Mouse (Mus musculus): Measurements from ENCODE around the gene Unc93b1. TPM values are rescaled to one million over a fixed set of nuclear protein-coding genes. Genes with fewer than 3 reads are reported as not detected.

Gene Unc93b1
- total and polyA plus RNA-seq, 2 experiments from 2014 or later, result 10.8 to 13.2 TPM

DNA sequence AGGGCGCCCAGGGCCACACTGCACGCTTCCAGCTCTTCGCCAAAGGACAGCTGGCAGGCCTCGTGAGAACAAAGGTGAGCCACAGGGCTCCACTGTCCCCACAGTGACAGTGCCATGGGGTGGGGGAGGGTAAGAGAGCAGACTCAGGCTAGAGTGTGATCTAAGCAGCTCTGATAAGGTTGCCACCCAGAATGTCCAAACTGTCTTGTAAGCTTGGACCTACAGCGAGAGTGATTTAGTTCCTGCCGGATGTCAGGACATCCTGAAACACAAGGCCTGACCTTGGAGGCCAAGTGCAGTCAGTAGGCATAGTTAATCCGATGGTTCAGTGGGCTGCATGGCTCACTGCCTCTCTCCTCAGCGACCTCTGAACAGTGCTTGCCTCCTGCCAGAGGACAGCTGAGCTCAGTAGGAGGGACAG is 50.3 kb downstream of the Unc93b1 start:
- TF ChIP-seq CTCF (IDR thresholded peaks at IDR 0.05; ENCODE audit: low read depth), result no peak
- DNase-seq (no peak), ATAC-seq (no peak)
- Histone ChIP-seq H3K4me2 (ENCODE audit: low read depth) (no peak overlapping the region), H3K4me3 (ENCODE audit: low read depth, low read length) (no peak overlapping the region), H3K36me3 (ENCODE audit: insufficient read depth) (no peaks in the 10 kb centered on the region), H3K27me3 (ENCODE audit: insufficient read depth, low read length) (no peaks in the 10 kb centered on the region), H3K27ac (ENCODE audit: low read depth, low read length) (no peak overlapping the region), H3K9ac (no peak overlapping the region), H3K9me3 (ENCODE audit: low read length) (no peaks in the 10 kb centered on the region), H3K4me1 (ENCODE audit: insufficient read depth) (no peaks in the 10 kb centered on the region)
- WGBS, result 33% methylated on average over 8 of the region's 8 CpGs

DNA sequence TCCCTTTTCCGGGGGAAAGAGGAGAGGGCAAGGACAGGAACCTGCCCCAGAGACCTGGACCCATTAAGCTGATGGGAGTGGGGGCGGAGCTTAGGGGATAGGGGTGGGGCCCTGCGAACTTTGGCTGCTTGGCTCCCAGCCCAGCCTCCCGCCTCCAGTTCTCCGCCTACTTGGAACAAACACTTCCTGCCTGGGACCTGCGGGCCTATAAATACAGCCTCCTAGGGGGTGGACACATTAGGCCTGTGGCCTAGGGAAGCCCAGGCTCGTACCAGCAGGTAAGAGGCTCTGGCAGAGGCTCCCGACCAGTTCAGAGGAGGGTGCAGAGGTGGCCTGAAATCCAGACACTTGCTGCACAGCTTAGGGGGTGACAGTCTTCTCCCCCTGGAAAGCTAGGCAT is 51.3 kb downstream of the Unc93b1 start, which contains the start of gene Acy3:
Acy3 (plus strand) TSS at position 237 of the 400 bp plus-strand sequence.
- no peak for ATAC-seq
- Histone ChIP-seq H3K4me2 (ENCODE audit: low read depth) (no peak within 1 kb of the TSS), H3K9ac (no peak within 1 kb of the TSS), H3K4me1 (ENCODE audit: insufficient read depth) (no peaks in the 10 kb centered on the region), H3K9me3 (ENCODE audit: low read length) (no peaks in the 10 kb centered on the region), H3K27me3 (ENCODE audit: insufficient read depth, low read length) (no peaks in the 10 kb centered on the region; the same call in 1 of the 2 replicates), H3K36me3 (ENCODE audit: insufficient read depth) (no peaks in the 10 kb centered on the region), H3K27ac (ENCODE audit: low read depth, low read length) (no peak within 1 kb of the TSS), H3K4me3 (ENCODE audit: low read depth, low read length) (no peak within 1 kb of the TSS)
- no peak for DNase-seq
- no peak for TF ChIP-seq CTCF (IDR thresholded peaks at IDR 0.05; ENCODE audit: low read depth)
- 6% methylated on average over 8 of the region's 8 CpGs for WGBS

GRCm38 (mm10) chr19:3988066-3988465 is 53.1 kb downstream of the Unc93b1 start:
- DNase-seq, result no peak
- no peak for TF ChIP-seq CTCF (IDR thresholded peaks at IDR 0.05; ENCODE audit: low read depth)

DNA sequence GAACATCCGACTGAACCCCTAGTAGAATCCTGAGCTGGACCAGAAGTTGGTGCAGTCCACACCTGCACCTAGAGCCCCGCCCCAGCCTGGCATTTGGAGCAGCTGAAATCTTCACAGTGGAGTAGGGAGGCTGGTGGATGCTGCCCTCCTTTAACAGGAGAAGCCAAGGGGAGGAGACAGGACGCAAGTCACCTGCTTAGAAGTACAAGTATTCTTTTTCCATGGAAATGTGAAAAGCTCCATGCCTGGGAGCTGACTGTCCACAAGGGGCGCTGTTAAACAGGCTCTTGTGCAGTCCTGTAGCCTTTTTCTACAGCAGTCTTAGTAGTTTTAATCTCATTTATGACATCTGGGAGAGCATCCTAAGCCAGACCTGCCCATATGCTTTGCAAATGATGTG is 53.8 kb downstream of the Unc93b1 start:
- H3K9ac ChIP-seq, result no peak overlapping the region
- peak; percentile 34; the same call in 1 of the 2 replicates for TF ChIP-seq CTCF (IDR thresholded peaks at IDR 0.05; ENCODE audit: low read depth)
- no peaks in the 10 kb centered on the region; the same call in 1 of the 2 replicates for H3K27me3 ChIP-seq (ENCODE audit: insufficient read depth, low read length)
- ATAC-seq, result no peak
- no peak overlapping the region for H3K4me3 ChIP-seq (ENCODE audit: low read depth, low read length)
- no peak for DNase-seq
- H3K4me2 ChIP-seq (ENCODE audit: low read depth), result no peak overlapping the region
- H3K27ac ChIP-seq (ENCODE audit: low read depth, low read length), result no peak overlapping the region
- WGBS, result 90% methylated on average over 4 of the region's 4 CpGs
- H3K4me1 ChIP-seq (ENCODE audit: insufficient read depth), result no peaks in the 10 kb centered on the region
- H3K9me3 ChIP-seq (ENCODE audit: low read length), result no peaks in the 10 kb centered on the region
- H3K36me3 ChIP-seq (ENCODE audit: insufficient read depth), result no peaks in the 10 kb centered on the region

More at GRCm38 (mm10) chr19:3988066-3988465, 53.1 kb downstream of the Unc93b1 start:
- H3K4me2 ChIP-seq (ENCODE audit: low read depth), result no peak overlapping the region
- H3K9me3 ChIP-seq (ENCODE audit: low read length), result no peaks in the 10 kb centered on the region
- H3K4me3 ChIP-seq (ENCODE audit: low read depth, low read length), result no peak overlapping the region
- no peak overlapping the region for H3K27ac ChIP-seq (ENCODE audit: low read depth, low read length)
- no peaks in the 10 kb centered on the region; the same call in 1 of the 2 replicates for H3K27me3 ChIP-seq (ENCODE audit: insufficient read depth, low read length)
- H3K9ac ChIP-seq, result no peak overlapping the region
- 91% methylated on average over 14 of the region's 14 CpGs for WGBS
- no peak for ATAC-seq
- H3K4me1 ChIP-seq (ENCODE audit: insufficient read depth), result no peaks in the 10 kb centered on the region
- no peaks in the 10 kb centered on the region for H3K36me3 ChIP-seq (ENCODE audit: insufficient read depth)

DNA sequence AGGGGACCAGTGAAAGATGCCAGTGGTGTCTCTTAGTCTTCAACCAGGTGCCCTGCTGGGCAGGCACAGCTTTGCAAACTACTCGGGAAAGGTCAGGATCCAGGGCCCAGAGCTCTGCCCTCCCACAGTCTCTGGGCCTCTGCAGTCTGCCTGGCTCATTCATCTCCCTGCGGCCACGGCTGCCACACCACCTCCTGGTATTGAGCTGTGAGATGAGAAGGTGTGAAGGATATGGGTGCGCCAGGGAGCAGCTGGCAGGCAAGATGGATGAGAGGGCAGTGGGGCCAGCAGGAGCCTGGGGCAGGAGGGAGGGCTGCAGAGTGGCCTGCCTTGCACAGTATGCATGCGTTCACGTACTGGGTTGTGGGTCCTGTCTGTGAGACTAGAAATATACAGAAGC is 55.8 kb downstream of the Unc93b1 start:
- Histone ChIP-seq H3K4me3 (ENCODE audit: low read depth, low read length) (no peak overlapping the region), H3K9me3 (ENCODE audit: low read length) (no peaks in the 10 kb centered on the region), H3K36me3 (ENCODE audit: insufficient read depth) (no peaks in the 10 kb centered on the region), H3K4me2 (ENCODE audit: low read depth) (no peak overlapping the region), H3K4me1 (ENCODE audit: insufficient read depth) (no peaks in the 10 kb centered on the region), H3K27ac (ENCODE audit: low read depth, low read length) (no peak overlapping the region), H3K9ac (no peak overlapping the region), H3K27me3 (ENCODE audit: insufficient read depth, low read length) (no peaks in the 10 kb centered on the region; the same call in 1 of the 2 replicates)
- DNase-seq (no peak), ATAC-seq (no peak)
- WGBS, result 72% methylated on average over 6 of the region's 6 CpGs
- TF ChIP-seq CTCF (IDR thresholded peaks at IDR 0.05; ENCODE audit: low read depth), result no peak

DNA sequence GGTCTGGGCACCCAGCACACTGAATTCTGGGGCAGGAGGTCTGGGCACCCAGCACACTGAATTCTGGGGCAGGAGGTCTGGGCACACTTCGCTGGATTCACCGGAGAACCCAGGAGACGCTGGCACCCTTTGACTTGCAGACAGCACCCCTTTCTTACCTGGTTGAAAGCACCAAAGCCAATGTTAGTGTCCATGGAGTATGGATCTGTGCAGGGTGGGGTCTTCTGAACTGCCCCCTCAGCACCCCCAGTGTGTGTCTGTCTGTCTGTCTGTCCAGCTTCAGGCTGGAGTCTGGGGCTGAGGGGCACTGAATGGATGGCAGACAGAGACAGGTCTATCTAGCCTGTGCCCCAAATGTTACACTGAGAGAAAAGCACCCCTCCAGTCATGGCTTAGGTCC is 56.6 kb downstream of the Unc93b1 start:
- Histone ChIP-seq H3K4me2 (ENCODE audit: low read depth) (no peak overlapping the region), H3K36me3 (ENCODE audit: insufficient read depth) (no peaks in the 10 kb centered on the region), H3K4me3 (ENCODE audit: low read depth, low read length) (no peak overlapping the region), H3K4me1 (ENCODE audit: insufficient read depth) (no peaks in the 10 kb centered on the region), H3K27ac (ENCODE audit: low read depth, low read length) (no peak overlapping the region), H3K9me3 (ENCODE audit: low read length) (no peaks in the 10 kb centered on the region), H3K27me3 (ENCODE audit: insufficient read depth, low read length) (no peaks in the 10 kb centered on the region; the same call in 1 of the 2 replicates), H3K9ac (no peak overlapping the region)
- no peak for TF ChIP-seq CTCF (IDR thresholded peaks at IDR 0.05; ENCODE audit: low read depth)
- no peak for DNase-seq
- WGBS, result 94% methylated on average over 3 of the region's 3 CpGs
- ATAC-seq, result no peak

DNA sequence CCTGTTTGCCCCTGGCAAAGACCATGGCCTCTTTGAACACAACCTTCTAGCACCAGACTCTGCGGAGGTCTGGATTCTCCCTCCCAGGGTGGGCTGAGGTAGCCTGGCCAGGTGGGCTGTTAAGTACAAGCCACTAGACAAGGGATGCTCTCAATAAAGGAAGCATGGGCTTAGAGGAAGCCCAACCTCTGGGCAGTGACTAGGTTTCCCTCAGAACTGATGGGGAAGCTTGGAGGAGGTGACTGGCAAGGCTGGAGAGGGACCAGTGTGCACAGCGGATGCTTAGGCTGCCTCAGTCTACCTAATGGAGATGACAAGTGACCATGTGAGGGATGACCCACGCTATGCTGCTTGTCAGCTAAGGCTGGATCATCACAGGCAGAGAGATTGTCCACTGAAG is 57.0 kb downstream of the Unc93b1 start:
- no peak for DNase-seq
- no peak overlapping the region for H3K4me2 ChIP-seq (ENCODE audit: low read depth)
- no peak overlapping the region for H3K27ac ChIP-seq (ENCODE audit: low read depth, low read length)
- no peak overlapping the region for H3K9ac ChIP-seq
- no peak for TF ChIP-seq CTCF (IDR thresholded peaks at IDR 0.05; ENCODE audit: low read depth)
- H3K4me1 ChIP-seq (ENCODE audit: insufficient read depth), result no peaks in the 10 kb centered on the region
- H3K4me3 ChIP-seq (ENCODE audit: low read depth, low read length), result no peak overlapping the region
- 82% methylated on average over 3 of the region's 3 CpGs for WGBS
- no peak for ATAC-seq
- no peaks in the 10 kb centered on the region for H3K36me3 ChIP-seq (ENCODE audit: insufficient read depth)
- no peaks in the 10 kb centered on the region for H3K9me3 ChIP-seq (ENCODE audit: low read length)
- H3K27me3 ChIP-seq (ENCODE audit: insufficient read depth, low read length), result no peaks in the 10 kb centered on the region; the same call in 1 of the 2 replicates

Data from forebrain, postnatal 0 days (tissue).